Mouse (Mus musculus) midbrain, embryonic 14.5 days (tissue): Measurements from ENCODE around the gene Acot1. TPM values are rescaled to one million over a fixed set of nuclear protein-coding genes. Genes with fewer than 3 reads are reported as not detected.
"Not testable (repeated sequence)": the region's sequence is repeated elsewhere in the genome, so short reads cannot be mapped to it uniquely, and the experiment has no call there.

Experiments
- ATAC-seq: fragments of 200-750 bp; cut with Nextera tagmentation; 2 replicates; pipeline ENCODE4 v1.8.0; 2017; ENCODE audit warnings: moderate number of reproducible peaks, moderate library complexity; ENCODE audit not compliant: low FRiP score, low TSS enrichment
- DNase-seq: peaks from one replicate; pipeline ENCODE4 v3.0.0-alpha.2; 2015
- H3K27ac ChIP-seq: fragments of 300-500 bp; sonication (generic); replicated peaks from 2 replicates; pipeline ENCODE4 v1.5.1; 2014; ENCODE audit warnings: mild to moderate bottlenecking, low read depth, low read length, moderate library complexity
- H3K27me3 ChIP-seq: fragments of 300-500 bp; sonication (generic); 2 replicates; pipeline ENCODE4 v1.6.1; 2014; ENCODE audit warnings: low read length, control low read depth, mixed read lengths; ENCODE audit not compliant: control insufficient read depth, insufficient read depth
- H3K36me3 ChIP-seq: fragments of 300-500 bp; sonication (generic); 2 replicates; pipeline ENCODE4 v1.6.1; 2014; ENCODE audit warnings: low read length, control low read depth; ENCODE audit not compliant: control insufficient read depth, insufficient read depth
- H3K4me1 ChIP-seq: fragments of 300-500 bp; sonication (generic); 2 replicates; pipeline ENCODE4 v1.6.1; 2014; ENCODE audit warnings: mild to moderate bottlenecking, antibody characterized with exemption, low read length, control low read depth; ENCODE audit not compliant: control insufficient read depth, insufficient read depth
- H3K4me2 ChIP-seq: fragments of 300-500 bp; sonication (generic); 2 replicates; pipeline ENCODE4 v1.6.1; 2014; ENCODE audit warnings: mild to moderate bottlenecking, low read length, moderate library complexity
- H3K4me3 ChIP-seq: fragments of 300-500 bp; sonication (generic); replicated peaks from 2 replicates; pipeline ENCODE4 v1.5.1; 2014; ENCODE audit warnings: low read depth, low read length
- H3K9ac ChIP-seq: fragments of 300-500 bp; sonication (generic); replicated peaks from 2 replicates; pipeline ENCODE4 v1.6.1; 2014; ENCODE audit warnings: mild to moderate bottlenecking, low read length, moderate library complexity
- H3K9me3 ChIP-seq: fragments of 300-500 bp; sonication (generic); 2 replicates; pipeline ENCODE4 v1.6.1; 2016; ENCODE audit warnings: low read length, control low read depth, mixed read lengths; ENCODE audit not compliant: control insufficient read depth
- WGBS: fragments of 180-500 bp; shearing (Covaris S2); extraction: QIAGEN DNeasy Blood & Tissue Kit; methylation state at CpG from one replicate; pipeline ENCODE4 v1.1.7; 2014; 5-methylcytosine and 5-hydroxymethylcytosine counted together
- polyA plus RNA-seq: library from polyadenylated mRNA; unstranded; fragments of >200 nt; fragmentation: Nextera tagmentation; extraction: Ambion mirVana; gene quantifications from 2 replicates; pipeline ENCODE4 v1.2.1, GENCODE M21; 2014

The Acot1 gene
- polyA plus RNA-seq = 98.3 and 108 TPM in 2 replicates

GRCm38 (mm10) chr12:84009171-84009965, at the start of gene Acot1:
TSS of gene Acot1 (plus strand) at chr12:84009490.
- DNase-seq (peak; percentile 82), ATAC-seq (peak; percentile 90)

GRCm38 (mm10) chr12:83965235-83965634, 44.1 kb upstream of the Acot1 start:
- WGBS = 92% methylated on average over 7 of the region's 7 CpGs
- H3K9ac ChIP-seq = no peak overlapping the region
- no peak overlapping the region for H3K4me2 ChIP-seq
- H3K9me3 ChIP-seq = no peaks in the 10 kb centered on the region
- no peaks in the 10 kb centered on the region for H3K36me3 ChIP-seq
- H3K4me1 ChIP-seq = no peaks in the 10 kb centered on the region
- ATAC-seq = no peak
- H3K27ac ChIP-seq = no peak overlapping the region
- no peak for DNase-seq
- no peak overlapping the region for H3K4me3 ChIP-seq
- no peaks in the 10 kb centered on the region for H3K27me3 ChIP-seq

More at GRCm38 (mm10) chr12:84009171-84009965, at the start of gene Acot1:
- Histone ChIP-seq H3K4me3 (peak within 1 kb of the TSS; percentile 43), H3K4me1 (peaks cover 17% of the 10 kb centered on the region), H3K9ac (peak within 1 kb of the TSS; percentile 46; the same call in 1 of the 2 replicates), H3K27ac (peak within 1 kb of the TSS; percentile 67), H3K4me2 (peak within 1 kb of the TSS; percentile 56)
- not testable (repeated sequence) for H3K36me3 ChIP-seq, H3K27me3 ChIP-seq, H3K9me3 ChIP-seq
- WGBS = under 1% methylated on average over 53 of the region's 70 CpGs

DNA sequence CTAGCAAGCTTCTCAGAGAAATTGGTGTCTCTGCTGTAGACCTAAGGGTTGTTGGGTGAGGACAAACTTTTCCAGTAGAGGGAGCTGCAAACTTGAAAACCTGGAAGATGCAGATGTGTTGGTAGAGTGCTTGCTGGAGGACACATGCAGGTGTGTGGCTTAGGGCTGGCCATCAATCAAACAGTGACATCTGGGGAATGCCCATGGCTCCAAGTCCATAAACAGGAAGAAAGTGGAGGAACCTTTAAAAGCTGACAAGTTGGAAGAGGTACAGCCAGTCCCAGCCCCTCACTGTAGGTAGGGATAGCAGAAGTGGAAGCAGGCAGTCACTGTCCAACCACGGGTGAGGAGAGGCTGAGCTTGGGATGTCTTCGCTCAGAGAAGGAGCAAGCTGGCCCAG, 37.2 kb upstream of the Acot1 start:
- Histone ChIP-seq H3K4me2 (no peak overlapping the region), H3K36me3 (no peaks in the 10 kb centered on the region), H3K4me3 (no peak overlapping the region), H3K27me3 (no peaks in the 10 kb centered on the region), H3K27ac (no peak overlapping the region), H3K9ac (no peak overlapping the region), H3K4me1 (no peaks in the 10 kb centered on the region), H3K9me3 (no peaks in the 10 kb centered on the region)
- no peak for ATAC-seq
- 81% methylated on average over 2 of the region's 2 CpGs for WGBS
- DNase-seq = peak; percentile 68

DNA sequence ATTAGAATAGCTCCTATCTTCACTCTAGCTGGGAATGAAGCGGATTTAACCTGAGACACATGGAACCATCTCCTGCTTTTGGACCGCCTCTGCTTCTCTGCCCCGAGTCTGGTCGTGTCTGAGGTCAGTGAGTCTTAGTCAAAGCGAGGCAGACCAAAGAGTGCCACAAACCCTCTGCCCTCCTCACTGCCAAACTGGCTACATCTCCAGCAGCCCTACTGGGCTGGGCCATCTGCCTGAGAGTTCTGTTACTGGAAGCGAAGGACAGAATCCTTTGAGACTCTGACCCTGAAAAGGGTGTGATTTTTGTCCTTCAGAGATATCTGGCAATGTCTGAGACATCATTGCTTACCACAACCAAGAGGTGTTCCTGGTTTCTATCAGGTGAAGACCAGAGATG, 30.4 kb upstream of the Acot1 start:
- Histone ChIP-seq H3K9me3 (no peaks in the 10 kb centered on the region), H3K27ac (no peak overlapping the region), H3K4me3 (no peak overlapping the region), H3K4me1 (no peaks in the 10 kb centered on the region), H3K36me3 (no peaks in the 10 kb centered on the region), H3K4me2 (no peak overlapping the region), H3K9ac (no peak overlapping the region), H3K27me3 (no peaks in the 10 kb centered on the region)
- WGBS = 90% methylated on average over 6 of the region's 6 CpGs
- ATAC-seq (no peak), DNase-seq (no peak)

- H3K4me2 ChIP-seq = no peak overlapping the region
- DNase-seq (no peak), ATAC-seq (no peak)
- 90% methylated on average over 4 of the region's 4 CpGs for WGBS
- no peaks in the 10 kb centered on the region for H3K27me3 ChIP-seq
- H3K4me1 ChIP-seq = no peaks in the 10 kb centered on the region
- H3K36me3 ChIP-seq = no peaks in the 10 kb centered on the region
- H3K9me3 ChIP-seq = no peaks in the 10 kb centered on the region
- no peak overlapping the region for H3K4me3 ChIP-seq
- H3K27ac ChIP-seq = no peak overlapping the region
- no peak overlapping the region for H3K9ac ChIP-seq
Measured at GRCm38 (mm10) chr12:83981615-83982014, 27.7 kb upstream of the Acot1 start.

- Histone ChIP-seq H3K9ac (no peak within 1 kb of the TSS), H3K4me1 (peaks cover 4% of the 10 kb centered on the region; the same call in 1 of the 2 replicates), H3K27ac (no peak within 1 kb of the TSS), H3K4me3 (no peak within 1 kb of the TSS), H3K4me2 (no peak within 1 kb of the TSS), H3K27me3 (no peaks in the 10 kb centered on the region), H3K9me3 (no peaks in the 10 kb centered on the region), H3K36me3 (no peaks in the 10 kb centered on the region)
- ATAC-seq = no peak
- WGBS = 68% methylated on average over 4 of the region's 4 CpGs
- no peak for DNase-seq
Measured at GRCm38 (mm10) chr12:83984752-83985151, 24.5 kb upstream of the Acot1 start, which contains the start of gene Heatr4. TSS of gene Heatr4 (minus strand) at chr12:83984852.

- Histone ChIP-seq H3K27me3 (no peaks in the 10 kb centered on the region), H3K4me1 (peaks cover 4% of the 10 kb centered on the region; the same call in 1 of the 2 replicates), H3K36me3 (no peaks in the 10 kb centered on the region), H3K9me3 (no peaks in the 10 kb centered on the region), H3K27ac (peak overlapping the region; percentile 89), H3K4me2 (peak overlapping the region; percentile 63), H3K9ac (no peak overlapping the region), H3K4me3 (peak overlapping the region; percentile 55)
- WGBS = 38% methylated on average over 8 of the region's 8 CpGs
- ATAC-seq = no peak
- no peak for DNase-seq
Measured at GRCm38 (mm10) chr12:83987242-83987582, 22.1 kb upstream of the Acot1 start.

DNA sequence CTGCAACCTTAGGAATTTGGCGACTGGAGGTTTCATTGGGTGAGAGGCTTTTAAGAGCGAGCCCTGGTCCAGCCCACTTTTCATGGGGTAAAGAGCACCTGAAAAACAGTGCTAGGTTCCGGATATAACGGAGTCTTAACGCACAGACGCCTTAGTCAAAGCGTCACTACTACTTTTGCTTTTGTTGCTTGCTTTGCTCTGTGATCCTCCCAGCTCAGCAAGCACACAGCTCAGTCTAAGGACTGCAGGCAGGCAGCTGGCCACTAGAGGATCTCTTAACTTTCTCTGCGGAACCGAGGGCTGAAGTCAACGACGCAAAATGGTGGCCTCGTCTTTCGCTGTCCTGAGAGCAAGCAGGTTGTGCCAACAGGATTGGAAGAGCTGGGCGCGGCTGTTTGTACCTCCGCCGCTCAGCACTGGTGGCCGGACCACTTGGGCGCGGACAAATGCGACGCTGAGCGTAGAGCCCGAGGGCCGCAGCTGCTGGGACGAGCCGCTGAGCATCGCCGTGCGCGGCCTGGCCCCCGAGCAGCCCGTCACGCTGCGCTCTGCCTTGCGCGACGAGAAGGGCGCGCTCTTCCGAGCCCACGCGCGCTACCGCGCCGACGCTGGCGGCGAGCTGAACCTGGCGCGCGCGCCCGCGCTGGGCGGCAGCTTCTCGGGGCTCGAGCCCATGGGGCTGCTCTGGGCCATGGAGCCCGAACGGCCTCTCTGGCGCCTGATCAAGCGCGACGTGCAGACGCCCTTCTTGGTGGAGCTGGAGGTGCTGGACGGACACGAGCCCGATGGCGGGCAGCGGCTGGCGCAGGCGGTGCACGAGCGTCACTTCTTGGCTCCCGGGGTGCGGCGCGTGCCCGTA, 21.5 kb upstream of the Acot1 start, which contains the start of gene Acot2:
Acot2 (plus strand) TSS at position 279 of the 859 bp plus-strand sequence.
- Histone ChIP-seq H3K4me3 (peak within 1 kb of the TSS; percentile 55), H3K27me3 (no peaks in the 10 kb centered on the region), H3K4me1 (peaks cover 4% of the 10 kb centered on the region; the same call in 1 of the 2 replicates), H3K9ac (peak within 1 kb of the TSS; percentile 68), H3K27ac (peak within 1 kb of the TSS; percentile 89), H3K36me3 (no peaks in the 10 kb centered on the region), H3K9me3 (no peaks in the 10 kb centered on the region), H3K4me2 (peak within 1 kb of the TSS; percentile 63)
- DNase-seq = peak; percentile 89
- WGBS = under 1% methylated on average over 77 of the region's 80 CpGs
- peak; percentile 89 for ATAC-seq
